Mouse (Mus musculus): ENCODE measurements at regions not wholly inside any gene's neighbourhood (a gene's known extent, or its start where the extent isn't known, plus 50 kb on each side); places are given as distances from the start of the nearest gene placed in this dataset.

DNA sequence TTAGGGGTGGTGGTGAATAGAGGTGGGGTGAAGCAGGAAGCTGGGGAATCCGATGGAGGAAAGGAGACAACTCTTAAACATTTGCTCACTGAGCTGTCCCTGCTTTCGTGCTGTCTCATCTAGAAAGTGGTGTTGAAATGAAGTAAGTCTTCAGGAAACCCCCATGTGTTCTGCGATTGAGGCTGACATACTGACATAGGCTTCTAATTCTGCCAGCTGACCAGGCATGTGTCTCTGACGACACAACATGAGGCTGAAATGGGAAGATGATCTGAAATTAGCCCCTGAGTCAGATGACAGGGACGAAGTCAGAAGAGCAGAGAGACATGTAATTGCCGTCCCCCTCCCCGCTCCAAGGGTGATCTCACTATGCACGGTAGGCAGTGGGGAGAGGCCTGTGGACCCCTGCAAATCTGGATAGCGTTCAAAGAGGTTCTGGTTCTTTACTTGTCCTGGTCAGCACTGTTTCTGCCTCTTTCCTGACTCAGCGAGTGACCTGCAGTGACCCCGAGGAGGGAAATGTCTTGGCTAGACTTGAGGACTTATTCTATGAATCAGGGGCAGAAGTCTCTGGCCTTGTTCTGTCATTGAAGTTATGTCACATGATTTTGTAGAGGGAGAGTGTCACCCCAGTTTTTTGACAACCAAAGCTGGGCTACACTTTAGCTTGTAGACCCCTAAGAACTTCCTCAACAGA lies 117.0 kb upstream of the Id2 start:
- Histone ChIP-seq H3K4me3 (replicated peaks) (no peak overlapping the region), H3K27me3 (replicated peaks) (no peaks in the 10 kb centered on the region), H3K36me3 (no peaks in the 10 kb centered on the region), H3K4me1 (peaks cover 2% of the 10 kb centered on the region), H3K9ac (no peak overlapping the region), H3K4me2 (no peak overlapping the region), H3K27ac (no peak overlapping the region), H3K9me3 (no peaks in the 10 kb centered on the region)
- ATAC-seq (ENCODE audit: insufficient read depth, low FRiP score, low read depth) = no peak
- 81% methylated on average over 11 of the region's 11 CpGs for WGBS

GRCm38 (mm10) chr12:25211331-25211730 lies 114.4 kb upstream of the Id2 start:
- WGBS = 82% methylated on average over 6 of the region's 6 CpGs
- H3K9me3 ChIP-seq = no peaks in the 10 kb centered on the region
- H3K27ac ChIP-seq = no peak overlapping the region
- no peaks in the 10 kb centered on the region for H3K36me3 ChIP-seq
- no peak overlapping the region for H3K4me3 ChIP-seq (replicated peaks)
- H3K27me3 ChIP-seq (replicated peaks) = no peaks in the 10 kb centered on the region
- H3K9ac ChIP-seq = no peak overlapping the region
- peaks cover 5% of the 10 kb centered on the region for H3K4me1 ChIP-seq
- no peak for ATAC-seq (ENCODE audit: insufficient read depth, low FRiP score, low read depth)
- no peak overlapping the region for H3K4me2 ChIP-seq

DNA sequence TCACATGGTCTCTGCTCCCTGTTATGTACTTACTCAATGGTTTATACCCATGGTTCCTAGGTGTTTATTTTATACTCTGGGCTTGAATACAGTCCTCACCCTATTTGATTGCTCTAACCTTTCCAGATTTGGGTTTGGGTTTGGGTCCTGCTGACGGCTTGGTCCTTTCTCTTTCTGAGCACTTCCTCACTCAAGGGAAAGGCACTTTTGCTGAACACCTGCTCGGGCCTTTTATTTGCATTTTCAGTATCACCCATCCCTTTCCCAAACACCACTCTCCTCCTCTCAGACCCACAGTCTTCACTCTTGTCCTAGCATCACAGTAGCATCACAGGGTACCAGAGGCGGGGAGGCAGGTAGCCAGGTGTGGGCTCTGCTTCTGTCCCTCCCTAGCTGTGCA lies 113.7 kb upstream of the Id2 start:
- no peaks in the 10 kb centered on the region for H3K27me3 ChIP-seq (replicated peaks)
- H3K4me1 ChIP-seq = peaks cover 5% of the 10 kb centered on the region
- H3K27ac ChIP-seq = no peak overlapping the region
- no peaks in the 10 kb centered on the region for H3K9me3 ChIP-seq
- no peak for ATAC-seq (ENCODE audit: insufficient read depth, low FRiP score, low read depth)
- no peak overlapping the region for H3K4me3 ChIP-seq (replicated peaks)
- H3K4me2 ChIP-seq = no peak overlapping the region
- WGBS = 76% methylated on average over 3 of the region's 3 CpGs
- no peaks in the 10 kb centered on the region for H3K36me3 ChIP-seq
- no peak overlapping the region for H3K9ac ChIP-seq

DNA sequence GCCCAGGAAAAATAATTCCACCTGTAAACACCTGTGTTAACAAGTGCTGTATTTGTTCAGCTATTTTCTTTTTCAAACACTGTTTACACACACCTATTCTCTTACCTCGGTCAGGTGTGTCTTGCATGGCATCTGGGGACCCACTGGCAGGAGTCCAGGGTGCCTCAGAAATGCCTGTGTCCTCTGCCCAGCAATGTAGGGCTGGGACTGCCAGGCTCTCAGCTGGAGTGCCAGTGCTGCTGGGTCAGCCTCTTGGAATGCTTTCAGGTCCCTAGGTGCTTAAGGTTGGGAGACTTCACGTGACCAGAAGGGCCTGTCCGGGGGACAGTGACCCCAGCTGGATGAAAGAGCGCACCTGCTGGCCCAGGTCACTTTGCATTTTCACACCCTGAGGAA lies 112.4 kb upstream of the Id2 start:
- Histone ChIP-seq H3K9me3 (no peaks in the 10 kb centered on the region), H3K27me3 (replicated peaks) (no peaks in the 10 kb centered on the region), H3K9ac (no peak overlapping the region), H3K4me1 (peaks cover 5% of the 10 kb centered on the region), H3K4me2 (no peak overlapping the region), H3K4me3 (replicated peaks) (no peak overlapping the region), H3K27ac (peak overlapping the region; percentile 85), H3K36me3 (no peaks in the 10 kb centered on the region)
- WGBS = 38% methylated on average over 4 of the region's 4 CpGs
- peak; percentile 82 for ATAC-seq (ENCODE audit: insufficient read depth, low FRiP score, low read depth)

GRCm38 (mm10) chr12:25208670-25209332 lies 111.9 kb upstream of the Id2 start:
- Histone ChIP-seq H3K27ac (peak overlapping the region; percentile 85), H3K4me1 (peaks cover 5% of the 10 kb centered on the region), H3K4me2 (no peak overlapping the region), H3K9ac (no peak overlapping the region), H3K9me3 (no peaks in the 10 kb centered on the region), H3K4me3 (replicated peaks) (no peak overlapping the region), H3K27me3 (replicated peaks) (no peaks in the 10 kb centered on the region), H3K36me3 (no peaks in the 10 kb centered on the region)
- ATAC-seq (ENCODE audit: insufficient read depth, low FRiP score, low read depth) = peak; percentile 84; the same call in 1 of the 2 replicates
- 21% methylated on average over 11 of the region's 11 CpGs for WGBS

DNA sequence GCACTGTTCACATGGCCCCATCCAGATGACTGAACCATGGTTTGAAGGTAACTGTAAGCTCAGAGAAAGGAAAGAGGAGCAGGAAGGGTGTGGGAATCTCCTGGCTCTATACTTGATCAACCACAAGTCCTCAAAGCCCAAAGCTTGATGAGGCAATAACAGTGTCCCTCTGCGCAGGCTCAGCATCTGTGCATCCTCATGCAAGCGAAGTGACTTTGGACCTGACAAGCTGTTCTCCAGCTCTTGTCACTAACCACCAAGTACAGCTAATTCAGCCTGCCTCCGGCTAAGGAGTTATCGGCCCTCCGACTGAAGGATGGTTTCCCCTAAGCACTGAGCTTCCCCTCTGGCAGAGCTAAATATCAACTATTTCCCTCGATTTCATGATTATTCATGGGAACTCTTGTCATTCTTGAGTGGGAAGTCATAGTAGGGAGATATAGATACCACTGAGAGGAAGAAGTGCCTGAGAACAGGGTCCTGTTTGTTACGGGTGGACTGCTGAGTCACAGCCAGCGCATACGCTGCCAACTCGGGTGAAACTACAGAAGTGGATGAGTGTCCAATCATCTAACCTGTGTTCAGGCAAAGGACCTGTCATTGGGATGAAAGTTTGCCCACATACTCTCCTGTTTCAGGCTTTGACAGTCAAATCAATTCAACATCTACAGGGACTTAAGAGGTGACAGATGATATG lies 106.6 kb upstream of the Id2 start:
- whole genome bisulfite sequencing = 82% methylated on average over 10 of the region's 10 CpGs
- ATAC-seq (ENCODE audit: insufficient read depth, low FRiP score, low read depth) = no peak

GRCm38 (mm10) chr12:25200161-25200560 lies 103.2 kb upstream of the Id2 start:
- 47% methylated on average over 4 of the region's 4 CpGs for WGBS
- Histone ChIP-seq H3K4me2 (no peak overlapping the region), H3K4me1 (peaks cover 10% of the 10 kb centered on the region), H3K4me3 (replicated peaks) (no peak overlapping the region), H3K27ac (no peak overlapping the region), H3K9me3 (no peaks in the 10 kb centered on the region), H3K36me3 (no peaks in the 10 kb centered on the region), H3K27me3 (replicated peaks) (no peaks in the 10 kb centered on the region), H3K9ac (no peak overlapping the region)
- no peak for ATAC-seq (ENCODE audit: insufficient read depth, low FRiP score, low read depth)

More for the DNA sequence above, 106.6 kb upstream of the Id2 start:
- Histone ChIP-seq H3K36me3 (no peaks in the 10 kb centered on the region), H3K27ac (no peak overlapping the region), H3K4me2 (no peak overlapping the region), H3K9ac (no peak overlapping the region), H3K27me3 (replicated peaks) (no peaks in the 10 kb centered on the region), H3K4me1 (peaks cover 4% of the 10 kb centered on the region), H3K9me3 (no peaks in the 10 kb centered on the region), H3K4me3 (replicated peaks) (no peak overlapping the region)

DNA sequence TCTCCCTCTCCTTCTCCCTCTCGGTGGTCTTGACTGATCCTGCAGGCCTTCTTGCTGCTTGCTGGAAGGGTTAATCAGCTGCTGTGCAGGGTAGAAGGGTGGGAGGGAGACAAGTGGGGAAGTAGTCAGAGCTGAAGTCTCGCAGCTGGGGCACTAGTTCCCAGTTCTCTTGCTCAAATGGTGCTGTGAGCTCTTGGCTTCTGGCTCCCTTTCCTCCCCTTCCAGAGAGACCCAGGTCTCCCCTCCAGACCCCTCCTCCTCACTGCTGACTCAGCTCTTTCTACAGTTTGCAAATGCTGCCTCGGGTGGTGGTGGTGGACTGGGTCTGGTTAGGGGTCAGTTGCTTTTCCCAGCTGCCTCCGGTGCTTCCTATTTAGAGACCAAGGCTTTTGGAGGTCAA lies 100.8 kb upstream of the Id2 start:
- Histone ChIP-seq H3K27me3 (replicated peaks) (no peaks in the 10 kb centered on the region), H3K4me1 (peaks cover 10% of the 10 kb centered on the region), H3K36me3 (no peaks in the 10 kb centered on the region), H3K27ac (no peak overlapping the region), H3K9ac (no peak overlapping the region), H3K4me2 (no peak overlapping the region), H3K4me3 (replicated peaks) (no peak overlapping the region), H3K9me3 (no peaks in the 10 kb centered on the region)
- WGBS = 18% methylated on average over 3 of the region's 4 CpGs
- ATAC-seq (ENCODE audit: insufficient read depth, low FRiP score, low read depth) = peak; percentile 51; the same call in 1 of the 2 replicates

DNA sequence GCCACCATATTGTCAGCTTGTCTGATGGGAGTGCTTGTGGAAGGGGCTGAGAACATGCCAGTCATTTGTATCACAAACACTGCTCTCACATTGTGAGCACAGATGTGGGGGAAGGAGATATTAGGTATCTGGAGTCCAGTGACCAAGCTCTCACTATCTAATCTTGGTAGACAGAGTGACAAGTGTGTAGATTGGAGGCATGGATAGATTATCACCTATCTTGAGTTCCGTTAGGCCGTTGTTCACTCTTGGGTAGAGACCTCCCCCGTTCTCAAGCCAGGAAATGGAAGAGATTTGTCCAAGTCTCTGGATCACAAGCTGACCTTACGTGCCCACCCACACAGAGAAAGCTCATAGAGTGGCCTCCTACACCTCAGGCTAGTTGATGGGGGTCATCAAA lies 99.1 kb upstream of the Id2 start:
- no peak overlapping the region for H3K9ac ChIP-seq
- H3K36me3 ChIP-seq = no peaks in the 10 kb centered on the region
- no peaks in the 10 kb centered on the region for H3K9me3 ChIP-seq
- peaks cover 10% of the 10 kb centered on the region for H3K4me1 ChIP-seq
- H3K4me2 ChIP-seq = no peak overlapping the region
- H3K4me3 ChIP-seq (replicated peaks) = no peak overlapping the region
- ATAC-seq (ENCODE audit: insufficient read depth, low FRiP score, low read depth) = no peak
- 82% methylated on average over 4 of the region's 4 CpGs for WGBS
- H3K27me3 ChIP-seq (replicated peaks) = no peaks in the 10 kb centered on the region
- H3K27ac ChIP-seq = no peak overlapping the region

DNA sequence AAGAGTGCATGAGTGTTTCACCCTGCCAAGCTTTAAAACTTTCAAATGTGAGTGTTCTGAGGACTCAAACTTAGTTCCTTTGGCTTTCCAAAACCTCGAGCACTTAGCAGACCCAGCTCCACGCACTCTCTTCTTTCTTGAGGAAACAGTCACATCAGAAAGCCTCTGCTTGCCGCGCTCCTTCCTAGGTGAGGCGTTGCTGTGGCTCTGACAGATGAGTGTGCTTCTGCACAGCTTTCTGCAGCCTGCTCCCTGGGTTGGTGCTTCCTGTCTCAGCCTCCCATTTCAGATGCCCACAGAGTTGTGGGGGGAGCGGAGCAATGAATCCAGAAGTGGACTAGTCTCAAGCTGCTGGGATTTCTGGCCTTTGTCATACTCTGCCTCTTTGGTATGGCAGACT lies 95.3 kb upstream of the Id2 start:
- WGBS = 85% methylated on average over 6 of the region's 6 CpGs
- no peaks in the 10 kb centered on the region for H3K9me3 ChIP-seq
- H3K27ac ChIP-seq = no peak overlapping the region
- H3K4me3 ChIP-seq (replicated peaks) = no peak overlapping the region
- no peaks in the 10 kb centered on the region for H3K27me3 ChIP-seq (replicated peaks)
- no peak overlapping the region for H3K9ac ChIP-seq
- no peak for ATAC-seq (ENCODE audit: insufficient read depth, low FRiP score, low read depth)
- H3K4me1 ChIP-seq = peaks cover 16% of the 10 kb centered on the region; the same call in 1 of the 2 replicates
- no peaks in the 10 kb centered on the region for H3K36me3 ChIP-seq
- H3K4me2 ChIP-seq = no peak overlapping the region

DNA sequence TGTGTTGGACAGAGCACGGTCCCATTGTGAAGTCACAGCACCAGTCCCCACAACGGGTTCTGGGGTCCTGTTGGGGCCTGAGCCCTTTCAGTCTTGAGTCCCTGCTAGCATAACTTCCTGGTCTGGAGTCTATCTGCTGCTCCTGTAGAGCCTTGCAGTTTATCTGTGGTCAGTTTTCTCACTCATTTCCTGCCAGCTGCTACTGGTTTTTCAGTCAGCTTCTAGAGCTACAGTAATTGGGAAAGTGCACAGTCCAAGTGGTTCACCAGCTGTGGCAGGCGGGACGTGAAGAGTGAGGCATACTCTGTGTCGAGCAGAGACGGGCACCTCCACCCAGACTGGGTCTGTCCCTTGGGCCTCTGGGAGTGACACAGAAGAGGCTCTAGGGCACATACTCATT lies 93.4 kb upstream of the Id2 start:
- WGBS = 47% methylated on average over 6 of the region's 6 CpGs

GRCm38 (mm10) chr12:25189174-25189761 lies 92.3 kb upstream of the Id2 start:
- no peaks in the 10 kb centered on the region for H3K27me3 ChIP-seq (replicated peaks)
- no peak overlapping the region for H3K9ac ChIP-seq
- no peak; the same call in 1 of the 2 replicates for ATAC-seq (ENCODE audit: insufficient read depth, low FRiP score, low read depth)
- H3K4me3 ChIP-seq (replicated peaks) = no peak overlapping the region
- H3K4me1 ChIP-seq = peaks cover 16% of the 10 kb centered on the region; the same call in 1 of the 2 replicates
- peak overlapping the region; percentile 49; the same call in 1 of the 2 replicates for H3K27ac ChIP-seq
- no peaks in the 10 kb centered on the region for H3K9me3 ChIP-seq
- no peak overlapping the region for H3K4me2 ChIP-seq
- no peaks in the 10 kb centered on the region for H3K36me3 ChIP-seq
- 48% methylated on average over 16 of the region's 16 CpGs for whole genome bisulfite sequencing

More for the DNA sequence above, 93.4 kb upstream of the Id2 start:
- H3K4me2 ChIP-seq = no peak overlapping the region
- ATAC-seq (ENCODE audit: insufficient read depth, low FRiP score, low read depth) = peak; percentile 81; the same call in 1 of the 2 replicates
- no peaks in the 10 kb centered on the region for H3K27me3 ChIP-seq (replicated peaks)
- peaks cover 16% of the 10 kb centered on the region; the same call in 1 of the 2 replicates for H3K4me1 ChIP-seq
- H3K9ac ChIP-seq = no peak overlapping the region
- no peaks in the 10 kb centered on the region for H3K9me3 ChIP-seq
- H3K4me3 ChIP-seq (replicated peaks) = no peak overlapping the region
- no peaks in the 10 kb centered on the region for H3K36me3 ChIP-seq
- peak overlapping the region; percentile 66 for H3K27ac ChIP-seq
